Mouse (Mus musculus) limb, embryonic 15.5 days (tissue): ENCODE data around the gene Nf1. TPM values are rescaled to one million over a fixed set of nuclear protein-coding genes. Genes with fewer than 3 reads are reported as not detected.

ENCODE experiments used
- ATAC-seq: fragments of 200-750 bp; cut with Nextera tagmentation; 2 replicates; pipeline ENCODE4 v1.8.0; 2017; ENCODE audit warnings: low read depth, moderate TSS enrichment; ENCODE audit not compliant: insufficient number of reproducible peaks, low FRiP score, low TSS enrichment
- H3K27ac ChIP-seq: fragments of 300-500 bp; sonication (generic); 2 replicates; pipeline ENCODE4 v1.5.1; 2015; ENCODE audit warnings: moderate library complexity, mild to moderate bottlenecking, inconsistent platforms
- H3K27me3 ChIP-seq: fragments of 300-500 bp; sonication (generic); 2 replicates; pipeline ENCODE4 v1.6.1; 2015; ENCODE audit warnings: inconsistent platforms
- H3K36me3 ChIP-seq: fragments of 300-500 bp; sonication (generic); 2 replicates; pipeline ENCODE4 v1.6.1; 2015; ENCODE audit warnings: inconsistent platforms
- H3K4me1 ChIP-seq: fragments of 300-500 bp; sonication (generic); 2 replicates; pipeline ENCODE4 v1.6.1; 2015; ENCODE audit warnings: inconsistent platforms
- H3K4me2 ChIP-seq: fragments of 300-500 bp; sonication (generic); 2 replicates; pipeline ENCODE4 v1.6.1; 2015; ENCODE audit warnings: mild to moderate bottlenecking, inconsistent platforms
- H3K4me3 ChIP-seq: fragments of 300-500 bp; sonication (generic); 2 replicates; pipeline ENCODE4 v1.5.1; 2015; ENCODE audit warnings: mild to moderate bottlenecking, inconsistent platforms
- H3K9ac ChIP-seq: fragments of 300-500 bp; sonication (generic); 2 replicates; pipeline ENCODE4 v1.6.1; 2015; ENCODE audit warnings: inconsistent platforms
- H3K9me3 ChIP-seq: fragments of 300-500 bp; sonication (generic); 2 replicates; pipeline ENCODE4 v1.6.1; 2016; ENCODE audit warnings: inconsistent platforms
- WGBS: fragments of 180-500 bp; shearing (Covaris S2); methylation state at CpG from one replicate; pipeline ENCODE4 v1.1.7; 2015; 5-methylcytosine and 5-hydroxymethylcytosine counted together
- polyA plus RNA-seq: library from polyadenylated mRNA; unstranded; fragments of >200 nt; fragmentation: Nextera tagmentation; extraction: Ambion mirVana; gene quantifications from 2 replicates; pipeline ENCODE4 v1.2.1, GENCODE M21; 2015

Nf1 gene
- polyA plus RNA-seq, 1 experiment from 2014 or later: 5.2 TPM

GRCm38 (mm10) chr11:79612046-79612600 is 272.6 kb downstream of the Nf1 start:
- no peak overlapping the region for H3K4me3 ChIP-seq
- H3K9ac ChIP-seq: no peak overlapping the region
- H3K4me1 ChIP-seq: peaks cover 10% of the 10 kb centered on the region; the same call in 1 of the 2 replicates
- H3K4me2 ChIP-seq: no peak overlapping the region
- H3K36me3 ChIP-seq: no peaks in the 10 kb centered on the region
- no peak for ATAC-seq
- H3K9me3 ChIP-seq: no peaks in the 10 kb centered on the region
- H3K27me3 ChIP-seq: no peaks in the 10 kb centered on the region
- no peak overlapping the region for H3K27ac ChIP-seq
- WGBS: 11% methylated on average over 1 of the region's 1 CpGs

GRCm38 (mm10) chr11:79613084-79613483 is 273.6 kb downstream of the Nf1 start:
- Histone ChIP-seq H3K9me3 (no peaks in the 10 kb centered on the region), H3K36me3 (no peaks in the 10 kb centered on the region), H3K4me3 (no peak overlapping the region), H3K27ac (no peak overlapping the region), H3K4me2 (no peak overlapping the region), H3K27me3 (no peaks in the 10 kb centered on the region), H3K4me1 (peaks cover 10% of the 10 kb centered on the region; the same call in 1 of the 2 replicates), H3K9ac (no peak overlapping the region)
- ATAC-seq: no peak
- WGBS: 65% methylated on average over 3 of the region's 3 CpGs

DNA sequence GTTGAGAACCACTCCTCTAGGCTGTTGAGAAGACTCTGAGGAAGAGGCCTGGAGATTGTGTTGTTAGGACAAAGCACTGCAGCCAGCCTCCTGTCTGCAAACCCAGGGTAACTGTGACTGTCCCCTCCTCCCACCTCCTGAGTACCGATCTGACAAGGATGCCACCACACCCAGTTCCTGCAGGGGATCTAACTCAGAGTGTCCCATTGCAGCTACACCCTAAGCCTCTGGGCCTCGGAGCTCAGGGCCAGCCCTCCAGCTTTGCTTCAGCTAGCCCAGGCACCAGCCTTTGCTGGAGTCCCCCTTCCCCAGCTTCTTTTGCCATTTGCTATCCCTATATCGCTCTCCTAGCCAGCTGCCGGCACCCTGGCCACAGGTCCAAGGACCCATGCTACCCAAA is 274.2 kb downstream of the Nf1 start:
- Histone ChIP-seq H3K27ac (no peak overlapping the region), H3K4me1 (peaks cover 10% of the 10 kb centered on the region; the same call in 1 of the 2 replicates), H3K9me3 (no peaks in the 10 kb centered on the region), H3K27me3 (no peaks in the 10 kb centered on the region), H3K36me3 (no peaks in the 10 kb centered on the region), H3K4me2 (no peak overlapping the region), H3K9ac (no peak overlapping the region), H3K4me3 (no peak overlapping the region)
- WGBS: 53% methylated on average over 4 of the region's 4 CpGs
- ATAC-seq: no peak

GRCm38 (mm10) chr11:79614880-79615279 is 275.4 kb downstream of the Nf1 start:
- H3K27ac ChIP-seq: no peak overlapping the region
- no peaks in the 10 kb centered on the region for H3K9me3 ChIP-seq
- no peak overlapping the region for H3K9ac ChIP-seq
- H3K36me3 ChIP-seq: no peaks in the 10 kb centered on the region
- peaks cover 10% of the 10 kb centered on the region; the same call in 1 of the 2 replicates for H3K4me1 ChIP-seq
- no peak overlapping the region for H3K4me2 ChIP-seq
- H3K27me3 ChIP-seq: no peaks in the 10 kb centered on the region
- no peak for ATAC-seq
- H3K4me3 ChIP-seq: no peak overlapping the region
- 77% methylated on average over 3 of the region's 3 CpGs for WGBS

DNA sequence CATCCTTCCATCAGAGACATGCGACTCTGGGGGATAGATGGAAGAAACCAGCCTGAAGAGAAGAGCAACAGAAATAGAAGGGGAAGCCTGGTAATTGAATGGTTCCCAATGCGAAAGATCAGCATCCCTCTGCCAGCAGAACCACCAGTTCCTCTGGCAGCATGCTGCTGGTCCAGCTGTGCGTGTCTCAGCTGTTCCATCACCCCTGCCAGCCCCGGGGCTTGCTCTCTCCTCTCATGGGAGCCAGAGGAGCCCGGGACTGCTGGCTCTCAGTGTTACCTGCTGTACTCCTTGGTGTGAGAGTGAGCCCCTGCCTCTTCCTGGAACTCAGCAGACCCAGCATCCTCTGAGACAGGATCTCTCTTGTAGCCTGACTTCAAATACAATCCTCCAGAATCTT is 276.4 kb downstream of the Nf1 start:
- Histone ChIP-seq H3K4me3 (no peak overlapping the region), H3K9ac (no peak overlapping the region), H3K27ac (no peak overlapping the region), H3K4me1 (0 out of 2 replicates have a peak, but pooled peaks cover 5% of the 10 kb centered on the region), H3K36me3 (no peaks in the 10 kb centered on the region), H3K27me3 (no peaks in the 10 kb centered on the region), H3K9me3 (no peaks in the 10 kb centered on the region), H3K4me2 (no peak overlapping the region)
- WGBS: 56% methylated on average over 5 of the region's 5 CpGs
- no peak for ATAC-seq

DNA sequence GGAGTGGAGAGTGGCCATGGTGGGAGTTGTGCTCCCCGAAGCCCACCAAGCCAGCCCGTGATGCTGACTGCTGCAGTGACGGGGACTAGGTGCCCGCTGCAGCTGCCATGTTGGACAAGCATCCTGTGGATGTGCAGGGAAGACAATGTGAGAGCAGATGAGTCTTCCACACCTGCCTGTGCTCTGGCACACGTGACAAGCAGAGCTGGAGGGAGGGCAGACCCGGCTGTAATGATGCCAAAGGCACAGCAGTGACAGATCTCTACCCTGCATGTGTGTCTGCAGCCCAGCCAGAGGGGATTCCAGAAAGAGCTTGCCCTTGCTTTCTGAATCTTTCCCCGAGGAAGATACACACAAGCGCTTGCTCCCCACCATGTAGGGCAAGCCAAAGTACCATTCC is 278.5 kb downstream of the Nf1 start:
- Histone ChIP-seq H3K9me3 (no peaks in the 10 kb centered on the region), H3K4me3 (no peak overlapping the region), H3K9ac (no peak overlapping the region), H3K27me3 (no peaks in the 10 kb centered on the region), H3K4me1 (no peaks in the 10 kb centered on the region), H3K4me2 (no peak overlapping the region), H3K36me3 (no peaks in the 10 kb centered on the region), H3K27ac (no peak overlapping the region)
- WGBS: 86% methylated on average over 8 of the region's 8 CpGs
- no peak for ATAC-seq

- Histone ChIP-seq H3K4me3 (no peak overlapping the region), H3K27me3 (no peaks in the 10 kb centered on the region), H3K9ac (no peak overlapping the region), H3K4me2 (no peak overlapping the region), H3K36me3 (no peaks in the 10 kb centered on the region), H3K9me3 (no peaks in the 10 kb centered on the region), H3K4me1 (peaks cover 4% of the 10 kb centered on the region), H3K27ac (no peak overlapping the region)
- 81% methylated on average over 5 of the region's 5 CpGs for WGBS
- ATAC-seq: no peak
Observed at GRCm38 (mm10) chr11:79623029-79623428, 283.5 kb downstream of the Nf1 start.

DNA sequence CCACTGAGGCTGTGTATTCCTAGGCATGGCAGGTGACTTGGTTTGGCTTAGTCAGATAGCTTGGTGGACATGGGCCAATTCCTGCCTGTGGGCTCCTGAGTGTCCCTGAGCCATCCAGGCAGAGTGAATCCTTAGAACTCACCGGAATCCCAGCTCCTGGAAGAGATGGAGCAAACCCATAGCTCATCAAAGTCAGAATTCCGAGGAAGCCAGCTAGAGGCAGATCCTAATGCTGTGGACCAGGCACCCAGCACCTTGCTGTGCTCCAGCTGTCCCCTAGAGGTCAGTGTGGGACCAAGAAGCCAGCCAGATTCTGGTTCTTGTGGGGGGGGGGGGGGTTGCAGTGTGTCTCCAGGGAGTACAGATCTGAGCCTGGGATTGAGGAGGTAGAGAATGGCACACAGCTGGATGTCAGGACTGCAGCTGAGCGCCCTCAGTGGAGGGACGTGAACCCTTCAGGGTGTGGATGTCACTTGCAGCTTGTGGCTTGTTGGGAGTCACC is 285.4 kb downstream of the Nf1 start:
- H3K9me3 ChIP-seq: no peaks in the 10 kb centered on the region
- H3K27ac ChIP-seq: no peak overlapping the region
- no peak overlapping the region for H3K4me2 ChIP-seq
- WGBS: 19% methylated on average over 4 of the region's 4 CpGs
- peaks cover 9% of the 10 kb centered on the region for H3K4me1 ChIP-seq
- no peaks in the 10 kb centered on the region for H3K36me3 ChIP-seq
- ATAC-seq: no peak
- no peaks in the 10 kb centered on the region for H3K27me3 ChIP-seq
- H3K9ac ChIP-seq: no peak overlapping the region
- no peak overlapping the region for H3K4me3 ChIP-seq

GRCm38 (mm10) chr11:79628716-79629115 is 289.2 kb downstream of the Nf1 start:
- Histone ChIP-seq H3K4me2 (no peak overlapping the region), H3K9me3 (no peaks in the 10 kb centered on the region), H3K27ac (no peak overlapping the region), H3K4me1 (peaks cover 13% of the 10 kb centered on the region), H3K9ac (no peak overlapping the region), H3K4me3 (no peak overlapping the region), H3K36me3 (no peaks in the 10 kb centered on the region), H3K27me3 (no peaks in the 10 kb centered on the region)
- 75% methylated on average over 3 of the region's 3 CpGs for WGBS
- no peak for ATAC-seq

DNA sequence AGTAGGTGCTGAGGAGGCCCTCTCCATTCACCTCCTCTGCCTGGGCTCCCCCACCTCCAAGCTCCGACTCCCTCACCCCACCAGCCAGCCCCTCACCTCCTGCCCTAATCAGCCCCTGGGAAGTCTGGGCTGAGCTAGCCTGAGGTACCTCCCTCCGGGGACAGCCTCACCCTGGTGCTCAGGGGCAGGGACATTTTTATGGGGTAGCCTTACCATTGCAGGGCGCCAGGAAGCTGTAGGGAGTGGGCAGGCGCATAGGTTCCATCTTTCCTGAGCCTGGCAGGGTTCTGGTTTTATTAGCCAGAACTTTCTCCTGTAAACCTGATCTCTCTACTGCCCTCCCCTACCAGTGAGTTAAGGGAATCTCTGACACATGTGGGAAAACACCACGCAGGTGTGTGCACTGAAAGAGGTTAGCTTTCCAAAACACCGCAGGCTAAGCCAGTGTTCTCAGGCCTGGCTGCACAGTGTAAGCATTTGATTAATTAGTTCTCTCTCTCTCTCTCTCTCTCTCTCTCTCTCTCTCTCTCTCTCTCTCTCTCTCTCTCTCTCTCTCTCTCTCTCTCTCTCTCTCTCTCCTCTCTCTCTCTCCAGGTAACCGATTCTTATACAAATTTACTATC is 290.4 kb downstream of the Nf1 start:
- peaks cover 13% of the 10 kb centered on the region for H3K4me1 ChIP-seq
- H3K4me2 ChIP-seq: no peak overlapping the region
- H3K36me3 ChIP-seq: no peaks in the 10 kb centered on the region
- no peaks in the 10 kb centered on the region for H3K9me3 ChIP-seq
- 41% methylated on average over 7 of the region's 7 CpGs for WGBS
- no peak overlapping the region for H3K27ac ChIP-seq
- no peaks in the 10 kb centered on the region for H3K27me3 ChIP-seq
- H3K9ac ChIP-seq: no peak overlapping the region
- no peak for ATAC-seq
- no peak overlapping the region for H3K4me3 ChIP-seq

DNA sequence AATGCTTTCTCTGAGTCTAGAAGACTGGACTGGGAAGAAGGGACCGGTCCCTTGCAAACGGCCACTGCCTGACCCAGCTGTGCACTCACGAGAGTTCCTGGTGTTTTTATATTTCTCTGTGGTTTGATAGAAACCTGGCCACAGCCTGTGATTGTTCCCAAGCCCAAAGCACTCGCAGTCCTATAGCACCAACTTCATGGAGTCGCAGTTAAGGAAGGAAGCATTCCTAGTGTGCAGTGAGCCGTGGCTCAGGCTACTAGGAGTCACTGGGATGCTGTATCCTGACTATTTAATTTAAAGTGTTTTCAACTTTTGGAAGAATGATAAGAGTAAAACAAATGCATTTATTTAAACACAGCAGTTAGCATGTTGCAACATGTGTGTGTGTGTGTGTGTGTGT is 291.0 kb downstream of the Nf1 start:
- Histone ChIP-seq H3K4me3 (no peak overlapping the region), H3K4me2 (no peak overlapping the region), H3K9me3 (no peaks in the 10 kb centered on the region), H3K4me1 (peaks cover 9% of the 10 kb centered on the region; the same call in 1 of the 2 replicates), H3K36me3 (no peaks in the 10 kb centered on the region), H3K27me3 (no peaks in the 10 kb centered on the region), H3K27ac (no peak overlapping the region), H3K9ac (no peak overlapping the region)
- 41% methylated on average over 6 of the region's 6 CpGs for WGBS
- no peak for ATAC-seq
